Mouse (Mus musculus) stomach, embryonic 16.5 days (tissue): ENCODE measurements at regions not wholly inside any gene's neighbourhood (a gene's known extent, or its start where the extent isn't known, plus 50 kb on each side); places are given as distances from the start of the nearest gene placed in this dataset.
A peak's percentile ranks its signal among the peaks of the same experiment; 100 is the strongest.

Experiments used
- ATAC-seq: fragments of 200-750 bp; cut with Nextera tagmentation; 2 replicates; pipeline ENCODE4 v1.8.0; 2017; ENCODE audit warnings: moderate number of reproducible peaks, moderate TSS enrichment; ENCODE audit not compliant: insufficient read depth, low FRiP score
- H3K27ac ChIP-seq: fragments of 300-500 bp; sonication (generic); 2 replicates; pipeline ENCODE4 v1.5.1; 2014; ENCODE audit warnings: low read length
- H3K27me3 ChIP-seq: fragments of 300-500 bp; sonication (generic); 2 replicates; pipeline ENCODE4 v1.6.1; 2014; ENCODE audit warnings: low read length, control low read depth, mixed read lengths; ENCODE audit not compliant: control insufficient read depth, insufficient read depth
- H3K36me3 ChIP-seq: fragments of 300-500 bp; sonication (generic); 2 replicates; pipeline ENCODE4 v1.6.1; 2014; ENCODE audit warnings: low read length; ENCODE audit not compliant: control insufficient read depth, insufficient read depth
- H3K4me1 ChIP-seq: fragments of 300-500 bp; sonication (generic); 2 replicates; pipeline ENCODE4 v1.6.1; 2014; ENCODE audit warnings: low read length, control low read depth, mixed read lengths; ENCODE audit not compliant: control insufficient read depth, insufficient read depth
- H3K4me2 ChIP-seq: fragments of 300-500 bp; sonication (generic); 2 replicates; pipeline ENCODE4 v1.6.1; 2014; ENCODE audit warnings: low read depth, low read length, mixed read lengths
- H3K4me3 ChIP-seq: fragments of 300-500 bp; sonication (generic); replicated peaks from 2 replicates; pipeline ENCODE4 v1.5.1; 2014; ENCODE audit warnings: mild to moderate bottlenecking, low read length
- H3K9ac ChIP-seq: fragments of 300-500 bp; sonication (generic); 2 replicates; pipeline ENCODE4 v1.6.1; 2014; ENCODE audit warnings: low read length
- H3K9me3 ChIP-seq: fragments of 300-500 bp; sonication (generic); replicated peaks from 2 replicates; pipeline ENCODE4 v1.6.1; 2016; ENCODE audit warnings: low read length, control low read depth; ENCODE audit not compliant: control insufficient read depth
- WGBS: fragments of 180-500 bp; shearing (Covaris S2); extraction: QIAGEN DNeasy Blood & Tissue Kit; methylation state at CpG from one replicate; pipeline ENCODE4 v1.1.7; 2014; 5-methylcytosine and 5-hydroxymethylcytosine counted together

GRCm38 (mm10) chr2:50932936-50933335, 216.0 kb downstream of the Rnd3 start:
- WGBS, result 42% methylated on average over 7 of the region's 7 CpGs
- Histone ChIP-seq H3K27ac (no peak overlapping the region), H3K4me3 (no peak overlapping the region), H3K9ac (no peak overlapping the region), H3K4me2 (no peak overlapping the region), H3K4me1 (no peaks in the 10 kb centered on the region), H3K9me3 (no peaks in the 10 kb centered on the region), H3K27me3 (no peaks in the 10 kb centered on the region), H3K36me3 (no peaks in the 10 kb centered on the region)
- ATAC-seq, result no peak

GRCm38 (mm10) chr2:50921002-50921401, 227.9 kb downstream of the Rnd3 start:
- H3K36me3 ChIP-seq, result no peaks in the 10 kb centered on the region
- H3K27me3 ChIP-seq, result no peaks in the 10 kb centered on the region
- H3K4me3 ChIP-seq, result no peak overlapping the region
- no peak for ATAC-seq
- H3K9me3 ChIP-seq, result no peaks in the 10 kb centered on the region
- H3K4me2 ChIP-seq, result no peak overlapping the region
- H3K9ac ChIP-seq, result no peak overlapping the region
- H3K27ac ChIP-seq, result no peak overlapping the region
- 0 out of 2 replicates have a peak, but pooled peaks cover 5% of the 10 kb centered on the region for H3K4me1 ChIP-seq

- ATAC-seq, result 0 out of 2 replicates have a peak, but pooled peaks have one; percentile 25
- no peak overlapping the region for H3K4me3 ChIP-seq
Measured at GRCm38 (mm10) chr2:50916323-50917221, 232.3 kb downstream of the Rnd3 start.

GRCm38 (mm10) chr2:50915149-50915548, 233.8 kb downstream of the Rnd3 start:
- Histone ChIP-seq H3K36me3 (no peaks in the 10 kb centered on the region), H3K27ac (no peak overlapping the region), H3K9me3 (no peaks in the 10 kb centered on the region), H3K4me3 (no peak overlapping the region), H3K9ac (no peak overlapping the region), H3K4me1 (0 out of 2 replicates have a peak, but pooled peaks cover 5% of the 10 kb centered on the region), H3K4me2 (no peak overlapping the region), H3K27me3 (no peaks in the 10 kb centered on the region)
- no peak for ATAC-seq
- WGBS, result 73% methylated on average over 2 of the region's 2 CpGs

More at GRCm38 (mm10) chr2:50916323-50917221, 232.3 kb downstream of the Rnd3 start:
- Histone ChIP-seq H3K9ac (no peak overlapping the region), H3K27ac (peak overlapping the region; percentile 6; the same call in 1 of the 2 replicates), H3K4me2 (no peak overlapping the region), H3K27me3 (no peaks in the 10 kb centered on the region), H3K36me3 (no peaks in the 10 kb centered on the region), H3K4me1 (0 out of 2 replicates have a peak, but pooled peaks cover 5% of the 10 kb centered on the region), H3K9me3 (no peaks in the 10 kb centered on the region)
- WGBS, result 53% methylated on average over 18 of the region's 18 CpGs

GRCm38 (mm10) chr2:50914176-50914575, 234.7 kb downstream of the Rnd3 start:
- Histone ChIP-seq H3K9ac (no peak overlapping the region), H3K36me3 (no peaks in the 10 kb centered on the region), H3K4me2 (no peak overlapping the region), H3K27me3 (no peaks in the 10 kb centered on the region), H3K4me3 (no peak overlapping the region), H3K9me3 (no peaks in the 10 kb centered on the region), H3K4me1 (0 out of 2 replicates have a peak, but pooled peaks cover 5% of the 10 kb centered on the region), H3K27ac (no peak overlapping the region)
- ATAC-seq, result no peak

- Histone ChIP-seq H3K9ac (no peak overlapping the region), H3K27ac (no peak overlapping the region), H3K27me3 (no peaks in the 10 kb centered on the region), H3K36me3 (no peaks in the 10 kb centered on the region), H3K4me1 (no peaks in the 10 kb centered on the region), H3K4me3 (no peak overlapping the region), H3K4me2 (no peak overlapping the region), H3K9me3 (no peaks in the 10 kb centered on the region)
- no peak for ATAC-seq
- 72% methylated on average over 3 of the region's 3 CpGs for WGBS
Measured at GRCm38 (mm10) chr2:50908762-50909161, 240.1 kb downstream of the Rnd3 start.

GRCm38 (mm10) chr2:50902701-50903100, 246.2 kb downstream of the Rnd3 start:
- Histone ChIP-seq H3K4me2 (no peak overlapping the region), H3K9me3 (no peaks in the 10 kb centered on the region), H3K27ac (no peak overlapping the region; the same call in 1 of the 2 replicates), H3K4me1 (peaks cover 3% of the 10 kb centered on the region; the same call in 1 of the 2 replicates), H3K4me3 (no peak overlapping the region), H3K36me3 (no peaks in the 10 kb centered on the region), H3K9ac (no peak overlapping the region), H3K27me3 (no peaks in the 10 kb centered on the region)
- WGBS, result 56% methylated on average over 8 of the region's 8 CpGs
- no peak for ATAC-seq

- WGBS, result 64% methylated on average over 9 of the region's 9 CpGs
- ATAC-seq, result no peak
- Histone ChIP-seq H3K9ac (no peak overlapping the region), H3K27me3 (no peaks in the 10 kb centered on the region), H3K9me3 (no peaks in the 10 kb centered on the region), H3K36me3 (no peaks in the 10 kb centered on the region), H3K27ac (no peak overlapping the region), H3K4me1 (peaks cover 3% of the 10 kb centered on the region; the same call in 1 of the 2 replicates), H3K4me3 (no peak overlapping the region), H3K4me2 (no peak overlapping the region)
Measured at GRCm38 (mm10) chr2:50902220-50902619, 246.7 kb downstream of the Rnd3 start.

GRCm38 (mm10) chr2:50888992-50889391, 259.9 kb downstream of the Rnd3 start:
- Histone ChIP-seq H3K4me2 (no peak overlapping the region), H3K36me3 (no peaks in the 10 kb centered on the region), H3K27ac (no peak overlapping the region), H3K4me1 (peaks cover 6% of the 10 kb centered on the region; the same call in 1 of the 2 replicates), H3K4me3 (no peak overlapping the region), H3K9ac (no peak overlapping the region), H3K9me3 (no peaks in the 10 kb centered on the region), H3K27me3 (no peaks in the 10 kb centered on the region)
- WGBS, result 63% methylated on average over 5 of the region's 5 CpGs
- ATAC-seq, result no peak
